Mouse (Mus musculus): ENCODE measurements around the gene Tctn1.

- TF ChIP-seq CTCF (IDR thresholded peaks at IDR 0.05; ENCODE audit: low read depth) (no peak), EP300 (IDR thresholded peaks at IDR 0.05; ENCODE audit: low read depth) (no peak)
Observed at GRCm38 (mm10) chr5:122272821-122273220, 8.6 kb upstream of the Tctn1 start.
